Mouse (Mus musculus): ENCODE results near the gene Mfsd5. TPM values are rescaled to one million over a fixed set of nuclear protein-coding genes. Genes with fewer than 3 reads are reported as not detected.
A peak's percentile ranks its signal among the peaks of the same experiment; 100 is the strongest.

Mfsd5 gene
- polyA plus RNA-seq, 1 experiment from 2014 or later, result 61.1 TPM

- Histone ChIP-seq H3K4me1 (replicated peaks; ENCODE audit: control insufficient read depth, insufficient read depth, low read length) (peaks cover 52% of the 10 kb centered on the region), H3K27me3 (ENCODE audit: control insufficient read depth, insufficient read depth, low read depth, low read length) (no peaks in the 10 kb centered on the region), H3K4me3 (ENCODE audit: low read length) (peak overlapping the region; percentile 80), H3K36me3 (ENCODE audit: control insufficient read depth, insufficient read depth, low read length) (0 out of 2 replicates have a peak, but pooled peaks cover 2% of the 10 kb centered on the region), H3K9ac (ENCODE audit: low read length) (peak overlapping the region; percentile 88), H3K4me2 (ENCODE audit: low read depth, low read length) (peak overlapping the region; percentile 94), H3K27ac (ENCODE audit: low read length) (peak overlapping the region; percentile 100), H3K9me3 (ENCODE audit: control insufficient read depth, low read length) (no peaks in the 10 kb centered on the region)
- ATAC-seq (ENCODE audit: low read depth), result peak; percentile 67
- 1% methylated on average over 41 of the region's 65 CpGs for WGBS
Observed at GRCm38 (mm10) chr15:102247252-102248130, 31.8 kb upstream of the Mfsd5 start.

GRCm38 (mm10) chr15:102248131-102248811 lies 31.0 kb upstream of the Mfsd5 start:
- H3K9me3 ChIP-seq (ENCODE audit: control insufficient read depth, low read length), result no peaks in the 10 kb centered on the region
- peaks cover 2% of the 10 kb centered on the region; the same call in 1 of the 2 replicates for H3K36me3 ChIP-seq (ENCODE audit: control insufficient read depth, insufficient read depth, low read length)
- H3K4me3 ChIP-seq (ENCODE audit: low read length), result peak overlapping the region; percentile 80
- peak overlapping the region; percentile 100 for H3K27ac ChIP-seq (ENCODE audit: low read length)
- H3K27me3 ChIP-seq (ENCODE audit: control insufficient read depth, insufficient read depth, low read depth, low read length), result no peaks in the 10 kb centered on the region
- no peak for ATAC-seq (ENCODE audit: low read depth)
- H3K9ac ChIP-seq (ENCODE audit: low read length), result peak overlapping the region; percentile 88
- 9% methylated on average over 8 of the region's 8 CpGs for WGBS
- H3K4me1 ChIP-seq (replicated peaks; ENCODE audit: control insufficient read depth, insufficient read depth, low read length), result peaks cover 44% of the 10 kb centered on the region
- peak overlapping the region; percentile 94 for H3K4me2 ChIP-seq (ENCODE audit: low read depth, low read length)

DNA sequence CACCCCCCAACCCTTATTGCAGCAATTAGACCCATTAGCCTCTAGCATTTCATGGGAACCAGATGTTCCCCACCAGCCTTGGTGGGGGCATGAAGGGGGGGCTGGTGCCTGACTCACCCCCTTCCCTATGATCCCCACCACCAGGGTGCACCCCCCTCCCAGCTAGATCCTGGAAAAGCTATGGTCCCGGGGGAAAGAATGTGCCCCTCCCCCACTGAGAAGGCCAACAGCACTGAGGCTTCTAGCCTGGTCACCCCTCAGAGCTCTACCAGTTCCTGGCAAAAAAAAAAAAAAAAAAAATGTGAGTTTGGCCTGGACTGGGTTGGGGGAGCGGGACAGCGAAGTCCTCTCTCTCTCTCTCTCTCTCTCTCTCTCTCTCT lies 30.5 kb upstream of the Mfsd5 start:
- peak overlapping the region; percentile 88 for H3K9ac ChIP-seq (ENCODE audit: low read length)
- WGBS, result 4% methylated on average over 3 of the region's 3 CpGs
- H3K27ac ChIP-seq (ENCODE audit: low read length), result peak overlapping the region; percentile 100

DNA sequence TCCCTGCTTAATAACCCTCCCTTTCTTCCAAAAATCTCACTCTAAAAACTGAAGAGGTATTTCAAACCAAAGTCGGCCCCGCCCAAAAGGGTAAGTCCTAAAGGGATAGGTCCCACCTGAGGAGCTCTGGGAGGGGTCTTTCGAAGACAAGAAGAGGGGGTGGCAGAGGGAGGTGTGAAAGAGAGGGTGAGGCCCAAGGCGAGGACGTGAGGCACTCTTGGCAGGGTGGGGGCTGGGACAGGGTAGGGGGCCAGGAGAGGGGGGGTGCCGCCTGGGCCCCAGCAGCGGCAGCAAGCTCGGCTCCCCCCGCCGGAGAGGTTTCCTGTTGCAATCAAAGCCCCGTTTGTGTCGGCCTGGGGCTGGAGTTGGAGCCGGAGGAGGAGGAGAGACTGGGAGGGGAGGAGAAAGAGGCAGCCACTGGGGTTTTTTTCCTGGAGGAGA lies 30.0 kb upstream of the Mfsd5 start:
- ATAC-seq (ENCODE audit: low read depth), result peak; percentile 7; the same call in 1 of the 2 replicates
- 3% methylated on average over 13 of the region's 13 CpGs for WGBS
- Histone ChIP-seq H3K27me3 (ENCODE audit: control insufficient read depth, insufficient read depth, low read depth, low read length) (no peaks in the 10 kb centered on the region), H3K9ac (ENCODE audit: low read length) (peak overlapping the region; percentile 66), H3K4me1 (replicated peaks; ENCODE audit: control insufficient read depth, insufficient read depth, low read length) (peaks cover 37% of the 10 kb centered on the region), H3K4me2 (ENCODE audit: low read depth, low read length) (peak overlapping the region; percentile 94), H3K27ac (ENCODE audit: low read length) (peak overlapping the region; percentile 100), H3K4me3 (ENCODE audit: low read length) (peak overlapping the region; percentile 29), H3K36me3 (ENCODE audit: control insufficient read depth, insufficient read depth, low read length) (peaks cover 2% of the 10 kb centered on the region; the same call in 1 of the 2 replicates), H3K9me3 (ENCODE audit: control insufficient read depth, low read length) (no peaks in the 10 kb centered on the region)

More for the DNA sequence above, 30.5 kb upstream of the Mfsd5 start:
- H3K36me3 ChIP-seq (ENCODE audit: control insufficient read depth, insufficient read depth, low read length), result peaks cover 2% of the 10 kb centered on the region; the same call in 1 of the 2 replicates
- H3K27me3 ChIP-seq (ENCODE audit: control insufficient read depth, insufficient read depth, low read depth, low read length), result no peaks in the 10 kb centered on the region
- H3K4me3 ChIP-seq (ENCODE audit: low read length), result peak overlapping the region; percentile 80
- H3K4me1 ChIP-seq (replicated peaks; ENCODE audit: control insufficient read depth, insufficient read depth, low read length), result peaks cover 39% of the 10 kb centered on the region
- no peak for ATAC-seq (ENCODE audit: low read depth)
- no peaks in the 10 kb centered on the region for H3K9me3 ChIP-seq (ENCODE audit: control insufficient read depth, low read length)
- H3K4me2 ChIP-seq (ENCODE audit: low read depth, low read length), result peak overlapping the region; percentile 94

- Histone ChIP-seq H3K27me3 (ENCODE audit: control insufficient read depth, insufficient read depth, low read depth, low read length) (no peaks in the 10 kb centered on the region), H3K9ac (ENCODE audit: low read length) (peak overlapping the region; percentile 66), H3K27ac (ENCODE audit: low read length) (peak overlapping the region; percentile 100), H3K9me3 (ENCODE audit: control insufficient read depth, low read length) (no peaks in the 10 kb centered on the region), H3K36me3 (ENCODE audit: control insufficient read depth, insufficient read depth, low read length) (peaks cover 2% of the 10 kb centered on the region; the same call in 1 of the 2 replicates), H3K4me2 (ENCODE audit: low read depth, low read length) (peak overlapping the region; percentile 94), H3K4me1 (replicated peaks; ENCODE audit: control insufficient read depth, insufficient read depth, low read length) (peaks cover 33% of the 10 kb centered on the region), H3K4me3 (ENCODE audit: low read length) (no peak overlapping the region)
- ATAC-seq (ENCODE audit: low read depth), result no peak
- WGBS, result 37% methylated on average over 9 of the region's 9 CpGs
Observed at GRCm38 (mm10) chr15:102249967-102250366, 29.3 kb upstream of the Mfsd5 start.

GRCm38 (mm10) chr15:102250521-102250920 lies 28.7 kb upstream of the Mfsd5 start:
- no peak overlapping the region for H3K4me3 ChIP-seq (ENCODE audit: low read length)
- H3K36me3 ChIP-seq (ENCODE audit: control insufficient read depth, insufficient read depth, low read length), result peaks cover 2% of the 10 kb centered on the region; the same call in 1 of the 2 replicates
- peak overlapping the region; percentile 100 for H3K27ac ChIP-seq (ENCODE audit: low read length)
- H3K9ac ChIP-seq (ENCODE audit: low read length), result peak overlapping the region; percentile 66; the same call in 1 of the 2 replicates
- no peaks in the 10 kb centered on the region for H3K9me3 ChIP-seq (ENCODE audit: control insufficient read depth, low read length)
- H3K4me1 ChIP-seq (replicated peaks; ENCODE audit: control insufficient read depth, insufficient read depth, low read length), result peaks cover 34% of the 10 kb centered on the region
- 62% methylated on average over 5 of the region's 5 CpGs for WGBS
- no peak overlapping the region for H3K4me2 ChIP-seq (ENCODE audit: low read depth, low read length)
- no peak for ATAC-seq (ENCODE audit: low read depth)
- no peaks in the 10 kb centered on the region for H3K27me3 ChIP-seq (ENCODE audit: control insufficient read depth, insufficient read depth, low read depth, low read length)

GRCm38 (mm10) chr15:102255547-102256255 lies 23.6 kb upstream of the Mfsd5 start:
- peak overlapping the region; percentile 81 for H3K9ac ChIP-seq (ENCODE audit: low read length)
- ATAC-seq (ENCODE audit: low read depth), result peak; percentile 48
- peak overlapping the region; percentile 91 for H3K27ac ChIP-seq (ENCODE audit: low read length)
- peaks cover 2% of the 10 kb centered on the region; the same call in 1 of the 2 replicates for H3K36me3 ChIP-seq (ENCODE audit: control insufficient read depth, insufficient read depth, low read length)
- peaks cover 38% of the 10 kb centered on the region for H3K4me1 ChIP-seq (replicated peaks; ENCODE audit: control insufficient read depth, insufficient read depth, low read length)
- H3K27me3 ChIP-seq (ENCODE audit: control insufficient read depth, insufficient read depth, low read depth, low read length), result no peaks in the 10 kb centered on the region
- H3K4me3 ChIP-seq (ENCODE audit: low read length), result peak overlapping the region; percentile 74
- no peaks in the 10 kb centered on the region for H3K9me3 ChIP-seq (ENCODE audit: control insufficient read depth, low read length)
- peak overlapping the region; percentile 74 for H3K4me2 ChIP-seq (ENCODE audit: low read depth, low read length)
- WGBS, result 48% methylated on average over 12 of the region's 14 CpGs

DNA sequence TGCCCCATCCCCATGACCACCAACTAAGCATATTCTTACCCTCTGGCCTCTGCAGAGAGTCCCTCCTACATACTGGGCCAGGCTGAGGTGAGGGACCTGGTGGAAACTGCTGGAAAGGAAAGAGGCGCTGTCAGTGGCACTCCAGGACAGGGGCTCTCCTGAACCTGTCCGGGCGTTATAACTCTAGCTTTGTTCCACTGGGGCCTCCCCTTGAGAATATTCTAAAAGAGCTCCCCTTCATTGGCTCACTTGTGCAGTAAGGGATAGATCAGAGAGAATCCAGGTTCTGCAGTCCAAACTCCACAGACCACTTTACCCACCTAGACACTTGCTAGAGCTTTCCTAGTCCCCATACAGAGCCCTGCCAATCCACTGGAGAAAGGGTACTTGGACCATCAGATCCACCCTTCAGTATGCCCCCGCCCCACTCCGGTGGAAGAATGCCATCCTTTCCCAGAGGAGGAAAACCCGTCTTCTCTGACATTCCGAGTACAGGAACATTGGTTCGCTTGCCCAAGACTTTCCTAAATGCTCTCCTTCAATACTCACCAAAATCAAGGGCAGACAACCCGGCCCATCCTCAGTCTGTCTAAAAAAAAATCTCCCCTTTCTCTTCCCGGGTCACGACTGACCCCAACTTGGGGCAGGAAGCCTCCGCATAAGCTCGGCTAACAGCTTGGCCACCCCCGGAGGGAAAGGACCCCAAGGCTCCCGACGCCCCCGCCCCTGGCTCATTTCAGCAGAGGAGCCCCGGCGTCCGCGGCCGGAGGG lies 22.6 kb upstream of the Mfsd5 start:
- no peak for ATAC-seq (ENCODE audit: low read depth)
- WGBS, result 8% methylated on average over 22 of the region's 22 CpGs
- Histone ChIP-seq H3K9ac (ENCODE audit: low read length) (peak overlapping the region; percentile 81), H3K4me1 (replicated peaks; ENCODE audit: control insufficient read depth, insufficient read depth, low read length) (peaks cover 38% of the 10 kb centered on the region), H3K4me3 (ENCODE audit: low read length) (peak overlapping the region; percentile 74), H3K36me3 (ENCODE audit: control insufficient read depth, insufficient read depth, low read length) (peaks cover 2% of the 10 kb centered on the region; the same call in 1 of the 2 replicates), H3K27ac (ENCODE audit: low read length) (peak overlapping the region; percentile 91), H3K9me3 (ENCODE audit: control insufficient read depth, low read length) (no peaks in the 10 kb centered on the region), H3K27me3 (ENCODE audit: control insufficient read depth, insufficient read depth, low read depth, low read length) (no peaks in the 10 kb centered on the region), H3K4me2 (ENCODE audit: low read depth, low read length) (peak overlapping the region; percentile 74)
